Mouse (Mus musculus): ENCODE measurements around the gene Myef2.
"Not testable (repeated sequence)": the region's sequence is repeated elsewhere in the genome, so short reads cannot be mapped to it uniquely, and the experiment has no call there.

Myef2 gene

GRCm38 (mm10) chr2:125123477-125123852, at the start of gene Myef2:
Gene Myef2 (minus strand): TSS chr2:125123661.
- peak; percentile 73 to 76 for DNase-seq (ENCODE audit: low spot score in 2 of 2)

- no peak for DNase-seq (ENCODE audit: low spot score in 2 of 2)
These were observed 38.6 kb upstream of the Myef2 start for GRCm38 (mm10) chr2:125162012-125162470.

- no peak for DNase-seq (ENCODE audit: low spot score in 2 of 2)
These were observed 32.0 kb upstream of the Myef2 start for GRCm38 (mm10) chr2:125155504-125155903.

GRCm38 (mm10) chr2:125154294-125154693, 30.8 kb upstream of the Myef2 start:
- no peak for DNase-seq (ENCODE audit: low spot score in 2 of 2)

GRCm38 (mm10) chr2:125152388-125152787, 28.9 kb upstream of the Myef2 start, which contains the start of gene Slc12a1:
Gene Slc12a1 (plus strand): TSS chr2:125152505.
- DNase-seq (ENCODE audit: low spot score in 2 of 2) = no peak

- DNase-seq (ENCODE audit: low spot score in 2 of 2) = no peak
These were observed 18.9 kb upstream of the Myef2 start for GRCm38 (mm10) chr2:125142336-125142735.

- DNase-seq (ENCODE audit: low spot score in 2 of 2) = no peak
These were observed 13.4 kb upstream of the Myef2 start for GRCm38 (mm10) chr2:125136846-125137245.

- DNase-seq (ENCODE audit: low spot score in 2 of 2) = peak; percentile 56 to 65
These were observed 12.7 kb upstream of the Myef2 start, which contains the start of gene Ctxn2 for GRCm38 (mm10) chr2:125135903-125136811. Gene Ctxn2 (plus strand): TSS chr2:125136692.

GRCm38 (mm10) chr2:125134113-125134512, 10.7 kb upstream of the Myef2 start:
- no peak for DNase-seq (ENCODE audit: low spot score in 2 of 2)

GRCm38 (mm10) chr2:125126792-125127191, 3.3 kb upstream of the Myef2 start:
- DNase-seq (ENCODE audit: low spot score in 2 of 2) = no peak

- no peak for DNase-seq (ENCODE audit: low spot score in 2 of 2)
These were observed 2.4 kb upstream of the Myef2 start for GRCm38 (mm10) chr2:125125824-125126223.

- peak; percentile 51 to 54 for DNase-seq (ENCODE audit: low spot score in 2 of 2)
These were observed 611 bp downstream of the Myef2 start for GRCm38 (mm10) chr2:125122624-125123476.

- no peak for DNase-seq (ENCODE audit: low spot score in 2 of 2)
These were observed 1.2 kb downstream of the Myef2 start for GRCm38 (mm10) chr2:125122288-125122623.

- peak; percentile 28 to 63 for DNase-seq (ENCODE audit: low spot score in 2 of 2)
These were observed 3.9 kb downstream of the Myef2 start for GRCm38 (mm10) chr2:125119381-125120110.

- DNase-seq (ENCODE audit: low spot score in 2 of 2) = not testable (repeated sequence)
These were observed 16.9 kb downstream of the Myef2 start for GRCm38 (mm10) chr2:125106536-125106935.

GRCm38 (mm10) chr2:125104491-125104890, 19.0 kb downstream of the Myef2 start:
- not testable (repeated sequence) for DNase-seq (ENCODE audit: low spot score in 2 of 2)

- DNase-seq (ENCODE audit: low spot score in 2 of 2) = not testable (repeated sequence)
These were observed 31.3 kb downstream of the Myef2 start for GRCm38 (mm10) chr2:125092123-125092522.

GRCm38 (mm10) chr2:125088757-125089156, 34.7 kb downstream of the Myef2 start:
- DNase-seq (ENCODE audit: low spot score in 2 of 2) = no peak

- no peak for DNase-seq (ENCODE audit: low spot score in 2 of 2)
These were observed 39.6 kb downstream of the Myef2 start for GRCm38 (mm10) chr2:125083879-125084278.

GRCm38 (mm10) chr2:125073056-125073780, 50.2 kb downstream of the Myef2 start:
- DNase-seq (ENCODE audit: low spot score in 2 of 2) = no peak

GRCm38 (mm10) chr2:125068696-125069095, 54.8 kb downstream of the Myef2 start:
- DNase-seq (ENCODE audit: low spot score in 2 of 2) = no peak
